Mouse (Mus musculus) embryonic facial prominence, embryonic 14.5 days (tissue): ENCODE results near the gene Bnip3. TPM values are rescaled to one million over a fixed set of nuclear protein-coding genes. Genes with fewer than 3 reads are reported as not detected.
A peak's percentile ranks its signal among the peaks of the same experiment; 100 is the strongest.

Experiments used
- ATAC-seq: fragments of 200-750 bp; cut with Nextera tagmentation; 2 replicates; pipeline ENCODE4 v1.8.0; 2017; ENCODE audit warnings: low read depth, moderate number of reproducible peaks, moderate TSS enrichment
- DNase-seq: peaks from one replicate; pipeline ENCODE4 v3.0.0-alpha.2; 2015; ENCODE audit warnings: low spot score
- H3K27ac ChIP-seq: fragments of 300-500 bp; sonication (generic); replicated peaks from 2 replicates; pipeline ENCODE4 v1.5.1; 2014; ENCODE audit warnings: low read depth, mild to moderate bottlenecking, low read length, moderate library complexity
- H3K27me3 ChIP-seq: fragments of 300-500 bp; sonication (generic); replicated peaks from 2 replicates; pipeline ENCODE4 v1.6.1; 2014; ENCODE audit warnings: low read length; ENCODE audit not compliant: control insufficient read depth, insufficient read depth
- H3K36me3 ChIP-seq: fragments of 300-500 bp; sonication (generic); 2 replicates; pipeline ENCODE4 v1.6.1; 2014; ENCODE audit warnings: low read length, mixed read lengths; ENCODE audit not compliant: control insufficient read depth, insufficient read depth
- H3K4me1 ChIP-seq: fragments of 300-500 bp; sonication (generic); 2 replicates; pipeline ENCODE4 v1.6.1; 2014; ENCODE audit warnings: antibody characterized with exemption, low read length; ENCODE audit not compliant: control insufficient read depth, insufficient read depth
- H3K4me2 ChIP-seq: fragments of 300-500 bp; sonication (generic); 2 replicates; pipeline ENCODE4 v1.6.1; 2014; ENCODE audit warnings: low read depth, mild to moderate bottlenecking, low read length, moderate library complexity, mixed read lengths
- H3K4me3 ChIP-seq: fragments of 300-500 bp; sonication (generic); 2 replicates; pipeline ENCODE4 v1.5.1; 2014; ENCODE audit warnings: low read depth, mild to moderate bottlenecking, low read length
- H3K9ac ChIP-seq: fragments of 300-500 bp; sonication (generic); 2 replicates; pipeline ENCODE4 v1.6.1; 2014; ENCODE audit warnings: low read depth, mild to moderate bottlenecking, low read length, moderate library complexity, mixed read lengths
- H3K9me3 ChIP-seq: fragments of 300-500 bp; sonication (generic); 2 replicates; pipeline ENCODE4 v1.6.1; 2016; ENCODE audit warnings: low read length; ENCODE audit not compliant: control insufficient read depth
- WGBS: fragments of 180-500 bp; shearing (Covaris S2); extraction: QIAGEN DNeasy Blood & Tissue Kit; methylation state at CpG from one replicate; pipeline ENCODE4 v1.1.7; 2014; 5-methylcytosine and 5-hydroxymethylcytosine counted together
- polyA plus RNA-seq: library from polyadenylated mRNA; unstranded; fragments of >200 nt; fragmentation: Nextera tagmentation; extraction: Ambion mirVana; gene quantifications from 2 replicates; pipeline ENCODE4 v1.2.1, GENCODE M21; 2014

The Bnip3 gene
- polyA plus RNA-seq, 1 experiment from 2014 or later = 92.6 TPM

DNA sequence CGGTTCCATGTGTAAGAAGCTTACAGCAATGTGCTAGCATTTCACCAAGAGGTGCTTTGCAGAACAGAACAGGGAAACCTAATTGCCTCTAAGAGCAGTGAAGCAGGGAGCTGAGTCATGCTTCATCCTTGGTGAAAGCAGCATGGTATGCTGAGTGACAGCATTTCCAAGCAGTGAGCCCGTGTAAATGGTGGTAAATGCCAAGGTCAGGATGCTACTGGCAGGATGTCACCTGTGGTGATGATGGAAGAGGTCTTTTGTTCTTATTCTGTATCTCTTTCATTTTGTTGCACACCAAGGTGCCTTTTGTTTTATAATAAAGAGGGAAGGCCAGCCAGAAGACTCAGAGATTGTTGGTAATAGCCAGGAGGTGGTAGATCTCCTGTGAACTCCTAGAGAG, 52.6 kb downstream of the Bnip3 start:
- ATAC-seq (no peak), DNase-seq (no peak)
- Histone ChIP-seq H3K27me3 (no peaks in the 10 kb centered on the region), H3K36me3 (peaks cover 47% of the 10 kb centered on the region), H3K9ac (no peak overlapping the region), H3K4me2 (no peak overlapping the region), H3K4me3 (no peak overlapping the region), H3K9me3 (no peaks in the 10 kb centered on the region), H3K27ac (no peak overlapping the region), H3K4me1 (no peaks in the 10 kb centered on the region; the same call in 1 of the 2 replicates)
- 63% methylated on average over 2 of the region's 2 CpGs for WGBS

DNA sequence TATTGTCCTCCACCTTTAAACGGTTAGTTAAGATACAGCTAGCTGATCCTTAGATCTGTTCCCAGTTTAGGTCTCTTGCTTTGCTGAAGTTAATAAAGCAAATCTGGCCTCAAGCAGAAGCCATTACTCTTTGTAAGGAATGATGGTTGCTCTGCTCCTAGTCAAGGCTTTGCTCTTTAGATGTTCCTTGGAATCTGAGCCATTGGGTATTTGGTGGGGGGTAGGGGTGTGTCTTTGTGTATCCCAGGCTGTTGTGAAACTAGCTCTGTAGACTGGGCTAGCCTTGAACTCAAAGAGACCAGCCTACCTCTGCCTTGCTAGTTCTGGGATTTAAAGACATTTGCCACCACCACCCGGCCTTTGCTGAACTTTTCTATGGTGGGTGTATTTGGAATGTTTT, 55.1 kb downstream of the Bnip3 start:
- Histone ChIP-seq H3K27ac (no peak overlapping the region), H3K4me3 (no peak overlapping the region), H3K9me3 (no peaks in the 10 kb centered on the region), H3K4me2 (no peak overlapping the region), H3K9ac (no peak overlapping the region), H3K27me3 (no peaks in the 10 kb centered on the region), H3K36me3 (peaks cover 46% of the 10 kb centered on the region), H3K4me1 (no peaks in the 10 kb centered on the region; the same call in 1 of the 2 replicates)
- no peak for ATAC-seq
- no peak for DNase-seq
- 93% methylated on average over 2 of the region's 2 CpGs for WGBS

DNA sequence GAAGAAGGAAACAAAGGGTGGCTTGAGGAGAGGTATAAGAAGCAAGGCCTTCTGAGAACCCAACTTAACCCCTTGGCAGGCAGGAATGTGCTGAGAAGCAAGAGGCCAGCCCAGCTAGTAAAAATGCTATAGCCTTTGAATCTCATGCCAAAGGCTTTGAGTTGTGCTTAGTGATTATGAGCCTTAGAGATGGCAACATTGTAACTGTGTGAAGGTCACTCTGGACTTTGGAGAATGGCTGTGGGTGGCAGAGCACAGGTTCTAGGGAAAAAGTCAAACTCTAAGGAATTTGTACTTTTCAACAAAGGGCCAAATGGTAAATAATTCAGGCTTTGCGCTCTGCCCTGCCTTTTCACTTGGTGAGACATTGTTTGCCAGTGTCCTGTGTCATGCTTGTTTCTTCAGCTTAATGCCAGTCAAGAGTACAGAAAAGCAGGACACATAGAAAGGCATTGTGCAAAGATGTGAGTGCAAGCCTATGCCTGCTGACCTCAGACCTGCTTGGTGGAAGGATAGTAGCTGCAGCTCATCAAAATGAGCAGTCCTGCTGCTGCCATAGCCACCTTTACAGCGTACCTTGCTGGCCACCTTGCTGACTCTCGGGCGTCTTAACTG, 55.8 kb downstream of the Bnip3 start:
- Histone ChIP-seq H3K4me3 (no peak overlapping the region), H3K27me3 (no peaks in the 10 kb centered on the region), H3K9me3 (no peaks in the 10 kb centered on the region), H3K36me3 (peaks cover 44% of the 10 kb centered on the region), H3K4me2 (no peak overlapping the region), H3K27ac (no peak overlapping the region), H3K4me1 (no peaks in the 10 kb centered on the region; the same call in 1 of the 2 replicates), H3K9ac (no peak overlapping the region)
- ATAC-seq (no peak), DNase-seq (no peak)
- WGBS = 97% methylated on average over 4 of the region's 4 CpGs

DNA sequence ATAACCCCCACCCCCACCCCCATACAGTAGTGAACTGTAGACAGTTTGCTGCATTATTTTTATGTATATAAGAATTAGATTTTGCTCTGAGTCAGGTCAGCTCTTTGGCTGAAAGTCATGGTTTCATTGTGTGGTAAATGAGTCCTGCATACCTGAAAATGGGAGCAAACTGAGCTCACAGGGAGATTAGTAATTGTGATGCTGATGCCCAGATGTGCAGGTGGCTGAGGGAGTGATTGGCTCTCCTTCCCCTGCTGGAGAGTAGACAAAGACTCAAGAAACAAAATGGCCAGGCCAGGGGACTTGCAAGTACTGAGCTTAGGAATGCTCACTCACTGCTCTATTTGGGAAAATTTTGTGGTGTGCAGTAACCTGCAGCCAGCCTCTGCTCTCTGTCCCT, 59.2 kb downstream of the Bnip3 start:
- ATAC-seq = no peak
- Histone ChIP-seq H3K9me3 (no peaks in the 10 kb centered on the region), H3K4me1 (peaks cover 18% of the 10 kb centered on the region), H3K36me3 (peaks cover 43% of the 10 kb centered on the region), H3K27me3 (no peaks in the 10 kb centered on the region), H3K27ac (0 out of 2 replicates have a peak overlapping the region, but pooled peaks have one; percentile 15), H3K4me2 (no peak overlapping the region), H3K4me3 (no peak overlapping the region), H3K9ac (no peak overlapping the region)
- no peak for DNase-seq

DNA sequence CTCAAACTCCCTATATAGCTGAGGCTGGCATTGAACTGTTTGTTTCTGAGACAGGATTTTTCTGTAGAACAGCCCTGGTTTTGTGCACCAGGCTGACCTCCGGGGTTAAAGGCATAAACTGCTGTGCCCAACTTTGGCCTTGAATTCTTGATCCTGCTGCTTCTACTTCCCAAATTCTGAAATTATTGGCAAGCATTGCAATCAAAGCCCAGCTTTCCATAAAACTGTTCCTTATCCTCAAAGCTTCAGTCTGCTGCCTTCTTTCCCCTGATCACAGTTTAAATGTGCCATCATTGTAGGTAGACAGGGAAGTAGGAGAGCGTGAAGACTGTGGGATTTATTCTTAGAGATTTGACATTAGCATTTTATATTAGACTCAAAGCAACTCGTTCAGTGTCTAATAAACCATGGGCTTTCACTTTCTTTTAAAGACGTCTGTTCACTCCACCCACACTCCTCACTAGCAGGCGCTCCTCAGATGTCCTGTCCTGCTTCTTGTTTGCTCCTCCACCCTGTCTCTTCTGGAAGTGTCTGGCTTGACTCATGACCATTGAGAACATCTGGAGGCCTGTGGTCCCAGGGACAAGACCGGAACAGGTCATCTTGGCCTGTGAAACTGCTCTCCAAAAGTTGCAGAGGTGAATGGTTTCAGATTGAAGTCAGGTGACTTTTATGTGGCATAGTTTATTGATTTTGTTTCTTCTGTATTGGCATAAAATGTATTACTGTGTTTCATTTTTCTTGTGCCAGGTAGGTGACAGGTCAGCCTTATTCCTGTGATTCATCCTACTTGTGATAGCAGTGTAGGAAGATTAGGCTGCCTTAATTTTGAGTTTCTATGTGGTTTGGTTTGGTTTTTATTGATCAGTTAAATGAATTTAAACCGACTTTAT, 61.0 kb downstream of the Bnip3 start:
- no peak overlapping the region for H3K27ac ChIP-seq
- peak overlapping the region; percentile 98; the same call in 1 of the 2 replicates for H3K9ac ChIP-seq
- H3K36me3 ChIP-seq = peaks cover 29% of the 10 kb centered on the region
- WGBS = 80% methylated on average over 7 of the region's 7 CpGs
- H3K4me2 ChIP-seq = peak overlapping the region; percentile 85
- DNase-seq (no peak), ATAC-seq (no peak)
- peaks cover 33% of the 10 kb centered on the region for H3K4me1 ChIP-seq
- no peaks in the 10 kb centered on the region for H3K9me3 ChIP-seq
- H3K27me3 ChIP-seq = no peaks in the 10 kb centered on the region
- peak overlapping the region; percentile 97 for H3K4me3 ChIP-seq

DNA sequence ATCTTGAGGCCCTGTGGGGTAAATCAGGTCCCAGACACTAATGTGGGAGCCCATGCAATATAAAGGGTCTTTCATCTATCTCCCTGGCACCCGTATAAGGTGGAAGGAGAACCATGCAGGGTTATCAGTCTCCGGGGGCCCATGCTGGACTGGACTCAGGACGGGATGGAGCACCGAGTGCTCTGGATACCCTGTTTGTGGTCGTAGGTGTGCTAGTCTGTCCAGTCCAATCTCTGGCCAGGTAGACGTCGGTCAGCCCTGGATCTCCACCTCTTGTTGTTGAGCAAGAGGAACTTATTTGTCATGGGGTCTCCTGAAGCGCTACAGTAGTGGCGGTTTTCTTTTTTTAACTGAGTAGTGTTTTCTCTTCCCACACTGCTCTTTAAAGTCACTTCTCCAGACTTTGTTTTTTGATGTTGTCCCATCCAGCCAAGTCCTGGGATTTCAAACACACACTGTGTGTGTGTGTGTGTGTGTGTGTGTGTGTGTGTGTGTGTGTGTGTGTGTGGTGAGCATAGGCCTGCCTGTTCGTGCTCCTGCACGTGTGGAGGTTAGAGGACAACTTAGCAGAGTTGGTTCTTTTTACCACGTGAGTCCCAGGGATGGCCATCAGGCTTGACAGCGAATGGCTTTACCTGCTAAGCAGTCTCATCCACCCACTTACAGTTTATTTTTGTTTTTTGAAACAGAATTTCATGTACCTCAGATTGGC, 61.8 kb downstream of the Bnip3 start:
- Histone ChIP-seq H3K4me1 (peaks cover 33% of the 10 kb centered on the region), H3K36me3 (peaks cover 24% of the 10 kb centered on the region), H3K9me3 (no peaks in the 10 kb centered on the region), H3K27ac (no peak overlapping the region), H3K4me2 (peak overlapping the region; percentile 85), H3K9ac (peak overlapping the region; percentile 98), H3K4me3 (peak overlapping the region; percentile 97), H3K27me3 (no peaks in the 10 kb centered on the region)
- 41% methylated on average over 13 of the region's 13 CpGs for WGBS
- DNase-seq (no peak), ATAC-seq (no peak)

DNA sequence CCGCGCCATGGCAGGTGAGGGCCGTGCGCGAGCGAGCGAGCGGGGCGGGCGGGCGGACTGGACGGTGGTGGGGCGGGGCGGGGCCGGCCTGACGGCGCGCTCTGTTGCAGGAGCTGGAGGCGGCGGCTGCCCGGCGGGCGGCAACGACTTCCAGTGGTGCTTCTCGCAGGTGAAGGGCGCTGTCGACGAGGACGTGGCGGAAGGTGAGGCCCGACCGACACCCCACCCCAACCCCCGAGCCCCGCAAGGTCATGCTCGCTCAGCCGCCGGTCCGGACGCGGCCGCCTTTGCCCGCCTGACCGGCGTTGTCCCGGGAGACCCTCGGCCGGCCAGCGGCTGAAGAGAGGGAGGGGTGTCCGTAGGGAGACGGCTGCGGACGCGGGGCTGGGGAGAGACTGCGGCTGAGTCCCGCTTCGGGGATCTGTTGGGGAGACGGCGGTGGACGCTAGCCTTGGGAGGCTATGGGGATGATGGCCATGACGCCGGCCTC, 62.8 kb downstream of the Bnip3 start:
- H3K4me2 ChIP-seq = peak overlapping the region; percentile 85
- WGBS = under 1% methylated on average over 13 of the region's 61 CpGs
- H3K4me1 ChIP-seq = peaks cover 33% of the 10 kb centered on the region
- peak overlapping the region; percentile 98 for H3K9ac ChIP-seq
- H3K27me3 ChIP-seq = no peaks in the 10 kb centered on the region
- H3K4me3 ChIP-seq = peak overlapping the region; percentile 97
- H3K36me3 ChIP-seq = peaks cover 15% of the 10 kb centered on the region
- DNase-seq = peak; percentile 23
- no peaks in the 10 kb centered on the region for H3K9me3 ChIP-seq
- peak; percentile 82 for ATAC-seq
- H3K27ac ChIP-seq = peak overlapping the region; percentile 93

DNA sequence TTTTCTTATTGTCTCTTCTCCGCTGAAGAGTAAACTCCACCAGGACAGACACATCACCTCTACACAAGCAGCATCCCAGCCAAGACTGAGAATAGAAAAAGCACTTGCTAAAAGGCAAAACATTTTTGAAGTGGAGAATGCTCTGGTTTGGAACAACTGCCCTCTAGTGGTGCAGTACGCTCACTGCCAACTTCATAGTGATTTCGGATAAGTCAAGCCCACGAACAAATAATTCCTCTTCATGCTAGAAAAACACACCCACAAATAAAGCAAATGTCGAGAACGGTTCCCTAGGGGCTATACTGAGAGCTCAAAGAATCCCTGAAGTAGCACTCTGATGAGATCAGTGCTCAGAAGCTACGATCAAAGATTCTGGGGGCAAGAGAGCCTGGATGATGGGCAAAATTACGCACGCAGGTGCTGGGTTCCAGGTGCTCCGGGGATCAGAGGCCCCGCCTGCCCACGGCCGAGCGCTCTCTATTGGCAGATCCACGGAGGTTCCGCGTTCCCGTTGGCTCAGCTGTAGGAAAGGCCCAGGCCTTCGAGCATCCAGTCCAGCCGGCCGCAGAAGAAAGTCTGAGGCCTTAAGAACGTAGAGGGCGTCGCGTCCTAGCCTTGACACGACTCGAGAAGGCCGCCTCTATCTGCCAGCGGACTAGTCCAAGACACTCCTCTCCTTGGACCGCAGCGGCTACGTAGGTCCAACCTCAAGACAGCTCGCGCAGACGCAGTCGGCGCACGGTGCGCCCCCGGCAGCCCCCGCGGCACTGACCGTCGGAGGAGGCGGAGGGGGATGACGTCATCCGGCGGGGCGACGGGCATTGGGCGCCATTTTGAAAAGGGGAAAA, 63.6 kb downstream of the Bnip3 start, which contains the start of the genes Ppp2r2d and Mapk1ip1:
Gene Ppp2r2d (plus strand): TSS at position 536 of the 848 bp plus-strand sequence.
Gene Mapk1ip1 (minus strand): TSS at position 730 of the 848 bp plus-strand sequence.
- Histone ChIP-seq H3K4me3 (peak within 1 kb of the TSS; percentile 97), H3K4me1 (peaks cover 33% of the 10 kb centered on the region), H3K9ac (peak within 1 kb of the TSS; percentile 98), H3K27ac (peak within 1 kb of the TSS; percentile 93), H3K27me3 (no peaks in the 10 kb centered on the region), H3K36me3 (peaks cover 12% of the 10 kb centered on the region), H3K9me3 (no peaks in the 10 kb centered on the region), H3K4me2 (peak within 1 kb of the TSS; percentile 85)
- ATAC-seq (peak; percentile 95), DNase-seq (peak; percentile 97)
- WGBS = under 1% methylated on average over 24 of the region's 51 CpGs
